Comparison of ENCODE assay signal across 9 mouse cellular contexts in genomic region chr12:106474501-106475165, GRCm38 (mm10).
DNase-seq lines count a peak whose midpoint lies in the region; ATAC-seq and TF ChIP-seq lines count a peak whose summit lies in the region.
"Had no signal": no experiment of that assay in that cellular context is flagged by ENCODE, and none has a peak within 500 bp of the region (broad histone marks: within the 10 kb centered on the region; RNA-seq: fewer than 3 reads in every experiment).

No protein-coding gene starts in this region.

- H3K27me3 ChIP-seq in heart, embryonic 14.5 days (ENCODE audit: control insufficient read depth, insufficient read depth, low read length) = peaks cover 41% of the 10 kb centered on the region
- H3K27me3 ChIP-seq in hindbrain, postnatal 0 days (ENCODE audit: insufficient read depth, low read length) = peaks cover 16% of the 10 kb centered on the region
- no peaks in the 10 kb centered on the region for H3K27me3 ChIP-seq in neural tube, embryonic 15.5 days (replicated peaks)

- peak; percentile 51 for TF ChIP-seq CTCF in hindbrain, postnatal 0 days (IDR thresholded peaks at IDR 0.05; ENCODE audit: low read depth)

- DNase-seq in heart, adult 9 months (ENCODE audit: low spot score in 2 of 2) = no peak
- DNase-seq in embryo, embryonic 10 days (ENCODE audit: low spot score) = peak; percentile 55
- DNase-seq in hindbrain, postnatal 0 days (ENCODE audit: low spot score) = peak; percentile 75
- DNase-seq in cerebellum, adult 18-20 months = no peak
- no peak for DNase-seq in adrenal gland, postnatal 14 days

- H3K27ac ChIP-seq in heart, embryonic 14.5 days (replicated peaks in 1 of 2; ENCODE audit: control insufficient read depth in 1 of 2, insufficient read depth in 1 of 2, low read depth in 2 of 2, low read length in 2 of 2) = no peak overlapping the region
- no peak overlapping the region for H3K27ac ChIP-seq in hindbrain, postnatal 0 days
- H3K27ac ChIP-seq in neural tube, embryonic 15.5 days (replicated peaks) = no peak overlapping the region

- H3K9me3 ChIP-seq in heart, embryonic 14.5 days (ENCODE audit: control insufficient read depth, low read length) = no peaks in the 10 kb centered on the region
- H3K9me3 ChIP-seq in hindbrain, postnatal 0 days (ENCODE audit: low read length) = no peaks in the 10 kb centered on the region
- no peaks in the 10 kb centered on the region for H3K9me3 ChIP-seq in neural tube, embryonic 15.5 days (replicated peaks)

- ATAC-seq in heart, embryonic 14.5 days (ENCODE audit: insufficient number of reproducible peaks, insufficient read depth, low FRiP score, low read depth) = no peak
- 0 out of 2 replicates have a peak, but pooled peaks have one; percentile 56 for ATAC-seq in hindbrain, postnatal 0 days
- ATAC-seq in neural tube, embryonic 15.5 days (ENCODE audit: low FRiP score) = peak; percentile 50; the same call in 1 of the 2 replicates
- ATAC-seq in erythroblast, adult 5-6 weeks (replicated peaks; ENCODE audit: low FRiP score, poor library complexity, severe bottlenecking) = no peak

- H3K4me3 ChIP-seq in heart, embryonic 14.5 days (ENCODE audit: control insufficient read depth in 1 of 2, insufficient read depth in 1 of 2, low read depth in 1 of 2, low read length in 2 of 2) = no peak overlapping the region
- H3K4me3 ChIP-seq in hindbrain, postnatal 0 days (ENCODE audit: low read length) = 0 out of 2 replicates have a peak overlapping the region, but pooled peaks have one; percentile 0
- H3K4me3 ChIP-seq in neural tube, embryonic 15.5 days (replicated peaks) = no peak overlapping the region

- peaks cover 0 to 2% of the 10 kb centered on the region in 2 experiments; a peak in 1 of 4 replicates for H3K4me1 ChIP-seq in heart, embryonic 14.5 days (ENCODE audit: control insufficient read depth in 2 of 2, insufficient read depth in 2 of 2, low read length in 2 of 2)
- H3K4me1 ChIP-seq in hindbrain, postnatal 0 days (ENCODE audit: insufficient read depth, low read length) = 0 out of 2 replicates have a peak, but pooled peaks cover 2% of the 10 kb centered on the region
- peaks cover 23% of the 10 kb centered on the region for H3K4me1 ChIP-seq in neural tube, embryonic 15.5 days

- H3K4me2 ChIP-seq in heart, embryonic 14.5 days (ENCODE audit: low read length) = peak overlapping the region; percentile 34; the same call in 1 of the 2 replicates
- peak overlapping the region; percentile 32 for H3K4me2 ChIP-seq in hindbrain, postnatal 0 days (ENCODE audit: low read depth, low read length)
- peak overlapping the region; percentile 46 for H3K4me2 ChIP-seq in neural tube, embryonic 15.5 days

- 7% methylated on average over 24 of the region's 24 CpGs for WGBS in heart, embryonic 14.5 days
- 14% methylated on average over 24 of the region's 24 CpGs for WGBS in hindbrain, postnatal 0 days
- 19% methylated on average over 24 of the region's 24 CpGs for WGBS in neural tube, embryonic 15.5 days

- H3K9ac ChIP-seq in heart, embryonic 14.5 days (ENCODE audit: low read length) = no peak overlapping the region
- no peak overlapping the region for H3K9ac ChIP-seq in hindbrain, postnatal 0 days (replicated peaks; ENCODE audit: low read length)
- H3K9ac ChIP-seq in neural tube, embryonic 15.5 days (replicated peaks) = no peak overlapping the region

- no peaks in the 10 kb centered on the region for H3K36me3 ChIP-seq in heart, embryonic 14.5 days (ENCODE audit: control insufficient read depth, insufficient read depth, low read length)
- H3K36me3 ChIP-seq in hindbrain, postnatal 0 days (ENCODE audit: insufficient read depth, low read length) = no peaks in the 10 kb centered on the region
- H3K36me3 ChIP-seq in neural tube, embryonic 15.5 days = no peaks in the 10 kb centered on the region
- H3K36me3 ChIP-seq: G1E had no signal

Comparison
In these comparisons a context has a peak if more than half of its experiments do, and no peak if none do; other contexts are left out.
1. ATAC-seq: peak in hindbrain, postnatal 0 days (single experiment) and neural tube, embryonic 15.5 days (single experiment); none in heart, embryonic 14.5 days (single experiment) and erythroblast, adult 5-6 weeks (single experiment).
2. DNase-seq: peak in embryo, embryonic 10 days (single experiment) and hindbrain, postnatal 0 days (single experiment); none in heart, adult 9 months (0 of 2), cerebellum, adult 18-20 months (0 of 2) and adrenal gland, postnatal 14 days (single experiment).
3. Peak in every context shown above with its lines, with median percentiles within 50 percentile points of each other: H3K4me2 ChIP-seq.